Comparison of ENCODE assay signal across 26 mouse cellular contexts in the genomic region with DNA sequence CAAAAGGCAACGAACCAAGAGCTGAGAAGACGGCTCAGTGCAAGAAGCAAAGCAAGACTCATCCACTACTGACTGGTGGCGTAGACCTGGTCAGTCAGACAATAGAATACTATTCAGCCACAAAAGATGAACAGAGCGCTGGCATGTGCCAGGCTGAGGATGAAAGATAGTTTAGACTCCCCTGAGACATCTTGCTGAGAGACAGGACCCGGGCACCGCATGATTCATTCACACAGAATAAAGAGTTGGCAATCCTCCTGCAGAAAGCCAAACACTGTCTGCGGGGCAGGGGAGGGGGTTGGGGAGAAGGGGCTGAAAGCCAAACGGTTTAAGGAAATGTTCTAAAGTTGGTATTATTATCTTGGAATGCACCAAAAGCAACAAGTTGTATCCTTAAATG. TPM values are rescaled to one million over a fixed set of nuclear protein-coding genes. Genes with fewer than 3 reads are reported as not detected.
DNase-seq lines count a peak whose midpoint lies in the region; ATAC-seq lines count a peak whose summit lies in the region.
"Had no signal": no experiment of that assay in that cellular context is flagged by ENCODE, and none has a peak within 500 bp of the region (broad histone marks: within the 10 kb centered on the region; RNA-seq: fewer than 3 reads in every experiment).

No protein-coding gene starts in this region.

- no peaks in the 10 kb centered on the region for H3K9me3 ChIP-seq in heart, embryonic 10.5 days
- H3K9me3 ChIP-seq in kidney, embryonic 15.5 days (replicated peaks) = no peaks in the 10 kb centered on the region
- H3K9me3 ChIP-seq: hindbrain, embryonic 15.5 days; intestine, embryonic 15.5 days; liver, embryonic 15.5 days; lung, embryonic 15.5 days had no signal

- H3K4me1 ChIP-seq in heart, embryonic 10.5 days = peaks cover 57% of the 10 kb centered on the region
- peaks cover 72% of the 10 kb centered on the region for H3K4me1 ChIP-seq in kidney, embryonic 15.5 days
- H3K4me1 ChIP-seq: intestine, embryonic 15.5 days had no signal

- no peak for DNase-seq in heart, embryonic 10.5 days (ENCODE audit: low spot score)
- DNase-seq in heart, postnatal 4 days = no peak
- DNase-seq in kidney, adult 9 months = no peak
- DNase-seq in 3T3-L1 (ENCODE audit: low read depth, low spot score) (peak; percentile 62), MN1 (ENCODE audit: low spot score) (peak; percentile 81)
- no peak for DNase-seq in lung, postnatal 10 days
- DNase-seq: adrenal gland, postnatal 25 days; cerebellum, adult 11 months; cerebellum, adult 9-11 months; gastrocnemius, postnatal 10 days; heart, postnatal 10 days; layer of hippocampus, adult 9-11 months; lung, postnatal 4 days; right cerebral cortex, adult 18-20 months; right cerebral cortex, postnatal 4 days had no signal

- 77% methylated on average over 8 of the region's 8 CpGs for WGBS in heart, embryonic 10.5 days
- WGBS in kidney, embryonic 15.5 days = 77% methylated on average over 8 of the region's 8 CpGs

- H3K4me2 ChIP-seq in kidney, embryonic 15.5 days = 0 out of 2 replicates have a peak overlapping the region, but pooled peaks have one; percentile 7
- H3K4me2 ChIP-seq: forebrain, embryonic 12.5 days; heart, embryonic 11.5 days; hindbrain, embryonic 15.5 days; intestine, embryonic 15.5 days; limb, embryonic 15.5 days; liver, embryonic 15.5 days; lung, embryonic 15.5 days had no signal

- no peak for ATAC-seq in kidney, embryonic 15.5 days (replicated peaks; ENCODE audit: low FRiP score)
- ATAC-seq: intestine, embryonic 15.5 days; midbrain, embryonic 16.5 days had no signal

- peaks cover 27% of the 10 kb centered on the region for H3K36me3 ChIP-seq in heart, embryonic 10.5 days
- no peaks in the 10 kb centered on the region for H3K36me3 ChIP-seq in kidney, embryonic 15.5 days
- H3K36me3 ChIP-seq: forebrain, embryonic 12.5 days; hindbrain, embryonic 15.5 days; intestine, embryonic 15.5 days; limb, embryonic 15.5 days; liver, embryonic 15.5 days; lung, embryonic 15.5 days had no signal

- H3K9ac ChIP-seq in kidney, embryonic 15.5 days = no peak overlapping the region
- H3K9ac ChIP-seq: forebrain, embryonic 12.5 days; hindbrain, embryonic 15.5 days; intestine, embryonic 15.5 days; limb, embryonic 15.5 days; liver, embryonic 15.5 days; lung, embryonic 15.5 days had no signal

- 0 out of 2 replicates have a peak overlapping the region, but pooled peaks have one; percentile 10 for H3K27ac ChIP-seq in heart, embryonic 10.5 days
- H3K27ac ChIP-seq in kidney, embryonic 15.5 days = peak overlapping the region; percentile 94
- H3K27ac ChIP-seq: forebrain, embryonic 12.5 days; hindbrain, embryonic 15.5 days; intestine, embryonic 15.5 days; left cerebral cortex, adult 2 months; limb, embryonic 15.5 days; liver, embryonic 15.5 days; lung, embryonic 15.5 days had no signal

- no peaks in the 10 kb centered on the region for H3K27me3 ChIP-seq in heart, embryonic 10.5 days (ENCODE audit: insufficient read depth, poor library complexity, severe bottlenecking)
- H3K27me3 ChIP-seq in kidney, embryonic 15.5 days = no peaks in the 10 kb centered on the region
- H3K27me3 ChIP-seq: forebrain, embryonic 12.5 days; hindbrain, embryonic 15.5 days; intestine, embryonic 15.5 days; limb, embryonic 15.5 days; liver, embryonic 15.5 days; lung, embryonic 15.5 days had no signal

- no peak overlapping the region for H3K4me3 ChIP-seq in heart, embryonic 10.5 days
- H3K4me3 ChIP-seq in kidney, embryonic 15.5 days (replicated peaks) = no peak overlapping the region
- H3K4me3 ChIP-seq: forebrain, embryonic 12.5 days; hindbrain, embryonic 15.5 days; intestine, embryonic 15.5 days; left cerebral cortex, adult 2 months; limb, embryonic 15.5 days; liver, embryonic 15.5 days; lung, embryonic 15.5 days had no signal

RNA-seq across cellular contexts. Expression of gene Col18a1, which starts 42.4 kb away (rescaled TPM):
- polyA plus RNA-seq in heart, embryonic 10.5 days (2016; fragmentation: Nextera tagmentation; extraction: Ambion mirVana) = 232 and 318 TPM in 2 replicates
- 10 to 100 TPM; 70.4 to 74.9 TPM for total RNA-seq in heart, postnatal 4 days (2021)
- polyA plus RNA-seq in kidney, embryonic 15.5 days (2015; fragmentation: Nextera tagmentation; extraction: Ambion mirVana) = 195 and 206 TPM in 2 replicates
- total RNA-seq: megakaryocyte-erythroid progenitor cell, adult 5-6 weeks had no signal

Comparison
In these comparisons a context has a peak if more than half of its experiments do, and no peak if none do; other contexts are left out.
1. DNase-seq: peak in 3T3-L1 (single experiment) and MN1 (single experiment); none in heart, embryonic 10.5 days (single experiment), heart, postnatal 4 days (single experiment), kidney, adult 9 months (single experiment) and lung, postnatal 10 days (single experiment).